Mouse (Mus musculus) heart, embryonic 12.5 days (tissue): ENCODE data around the gene Trim67. TPM values are rescaled to one million over a fixed set of nuclear protein-coding genes. Genes with fewer than 3 reads are reported as not detected.
A peak's percentile ranks its signal among the peaks of the same experiment; 100 is the strongest.

Experiments
- ATAC-seq: fragments of 200-750 bp; cut with Nextera tagmentation; 2 replicates; pipeline ENCODE4 v1.8.0; 2017; ENCODE audit warnings: moderate TSS enrichment, moderate library complexity; ENCODE audit not compliant: insufficient number of reproducible peaks, low FRiP score
- H3K27ac ChIP-seq: fragments of 300-500 bp; sonication (generic); 2 replicates; pipeline ENCODE4 v1.5.1; 2016; ENCODE audit warnings: mild to moderate bottlenecking, moderate library complexity; ENCODE audit not compliant: poor library complexity, severe bottlenecking
- H3K27me3 ChIP-seq: fragments of 300-500 bp; sonication (generic); replicated peaks from 2 replicates; pipeline ENCODE4 v1.6.1; 2016; ENCODE audit warnings: mild to moderate bottlenecking, moderate library complexity
- H3K36me3 ChIP-seq: fragments of 300-500 bp; sonication (generic); 2 replicates; pipeline ENCODE4 v1.6.1; 2016; ENCODE audit warnings: mild to moderate bottlenecking, moderate library complexity
- H3K4me1 ChIP-seq: fragments of 300-500 bp; sonication (generic); replicated peaks from 2 replicates; pipeline ENCODE4 v1.6.1; 2016; ENCODE audit warnings: mild to moderate bottlenecking
- H3K4me2 ChIP-seq: fragments of 300-500 bp; sonication (generic); 2 replicates; pipeline ENCODE4 v1.6.1; 2016; ENCODE audit warnings: mild to moderate bottlenecking, moderate library complexity
- H3K4me3 ChIP-seq: fragments of 300-500 bp; sonication (generic); 2 replicates; pipeline ENCODE4 v1.5.1; 2016; ENCODE audit warnings: mild to moderate bottlenecking
- H3K9ac ChIP-seq: fragments of 300-500 bp; sonication (generic); 2 replicates; pipeline ENCODE4 v1.6.1; 2016; ENCODE audit warnings: mild to moderate bottlenecking, moderate library complexity
- H3K9me3 ChIP-seq: fragments of 300-500 bp; sonication (generic); replicated peaks from 2 replicates; pipeline ENCODE4 v1.6.1; 2016; ENCODE audit warnings: mild to moderate bottlenecking, moderate library complexity
- WGBS: fragments of 180-500 bp; shearing (Covaris S2); methylation state at CpG from one replicate; pipeline ENCODE4 v1.1.7; 2016; 5-methylcytosine and 5-hydroxymethylcytosine counted together
- polyA plus RNA-seq: library from polyadenylated mRNA; unstranded; fragments of >200 nt; fragmentation: Nextera tagmentation; extraction: Ambion mirVana; gene quantifications from 2 replicates; pipeline ENCODE4 v1.2.1, GENCODE M21; 2016

Gene Trim67
- polyA plus RNA-seq, 1 experiment from 2014 or later = 0.24 TPM

- no peaks in the 10 kb centered on the region for H3K4me1 ChIP-seq
- no peak overlapping the region for H3K9ac ChIP-seq
- no peak overlapping the region for H3K27ac ChIP-seq
- WGBS = 71% methylated on average over 7 of the region's 7 CpGs
- no peaks in the 10 kb centered on the region for H3K9me3 ChIP-seq
- H3K4me2 ChIP-seq = no peak overlapping the region
- H3K36me3 ChIP-seq = no peaks in the 10 kb centered on the region
- no peak for ATAC-seq
- H3K4me3 ChIP-seq = no peak overlapping the region
- 0 out of 2 replicates have a peak, but pooled peaks cover 3% of the 10 kb centered on the region for H3K27me3 ChIP-seq
Measured at GRCm38 (mm10) chr8:124763061-124763460, 29.8 kb upstream of the Trim67 start.

GRCm38 (mm10) chr8:124772389-124772788 is 20.5 kb upstream of the Trim67 start:
- Histone ChIP-seq H3K9me3 (no peaks in the 10 kb centered on the region), H3K4me3 (no peak overlapping the region), H3K4me1 (peaks cover 16% of the 10 kb centered on the region), H3K9ac (no peak overlapping the region), H3K27ac (0 out of 2 replicates have a peak overlapping the region, but pooled peaks have one; percentile 2), H3K36me3 (no peaks in the 10 kb centered on the region), H3K27me3 (peaks cover 6% of the 10 kb centered on the region; the same call in 1 of the 2 replicates), H3K4me2 (no peak overlapping the region)
- no peak for ATAC-seq
- WGBS = 47% methylated on average over 2 of the region's 2 CpGs

DNA sequence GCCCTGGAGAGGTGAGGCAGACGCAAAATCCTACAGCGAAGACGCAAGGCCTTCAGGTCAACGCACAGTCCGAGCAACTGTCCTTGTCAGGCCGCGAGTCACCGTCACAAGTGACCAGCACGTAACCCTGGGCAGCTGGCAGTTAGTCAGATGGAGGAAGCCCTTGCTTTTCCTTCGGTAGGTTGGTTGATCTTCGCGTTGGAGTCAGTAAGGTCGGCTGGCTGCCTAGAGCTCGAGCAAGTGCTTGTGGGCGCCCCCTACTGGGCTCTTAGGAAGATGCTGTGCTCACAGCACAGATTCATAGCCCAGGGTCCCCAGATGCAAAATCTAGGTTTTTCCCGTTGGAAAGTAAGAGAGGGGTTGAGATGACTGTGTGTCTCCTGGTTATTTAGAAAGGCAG is 17.2 kb upstream of the Trim67 start:
- H3K4me1 ChIP-seq = peaks cover 27% of the 10 kb centered on the region
- no peak overlapping the region for H3K9ac ChIP-seq
- H3K4me2 ChIP-seq = peak overlapping the region; percentile 55
- H3K4me3 ChIP-seq = no peak overlapping the region; the same call in 1 of the 2 replicates
- ATAC-seq = no peak
- WGBS = 15% methylated on average over 16 of the region's 16 CpGs
- H3K9me3 ChIP-seq = no peaks in the 10 kb centered on the region
- no peaks in the 10 kb centered on the region for H3K36me3 ChIP-seq
- no peak overlapping the region for H3K27ac ChIP-seq
- H3K27me3 ChIP-seq = peaks cover 6% of the 10 kb centered on the region; the same call in 1 of the 2 replicates

GRCm38 (mm10) chr8:124780236-124780635 is 12.7 kb upstream of the Trim67 start:
- Histone ChIP-seq H3K4me3 (no peak overlapping the region), H3K36me3 (no peaks in the 10 kb centered on the region), H3K27me3 (peaks cover 6% of the 10 kb centered on the region; the same call in 1 of the 2 replicates), H3K9me3 (no peaks in the 10 kb centered on the region), H3K27ac (peak overlapping the region; percentile 92), H3K9ac (peak overlapping the region; percentile 52; the same call in 1 of the 2 replicates), H3K4me1 (peaks cover 29% of the 10 kb centered on the region), H3K4me2 (peak overlapping the region; percentile 37)
- 6% methylated on average over 7 of the region's 7 CpGs for WGBS
- ATAC-seq = peak; percentile 77

GRCm38 (mm10) chr8:124782431-124782830 is 10.5 kb upstream of the Trim67 start:
- Histone ChIP-seq H3K9ac (no peak overlapping the region), H3K4me3 (no peak overlapping the region), H3K9me3 (no peaks in the 10 kb centered on the region), H3K4me2 (no peak overlapping the region), H3K27ac (no peak overlapping the region), H3K4me1 (peaks cover 35% of the 10 kb centered on the region), H3K27me3 (no peaks in the 10 kb centered on the region), H3K36me3 (no peaks in the 10 kb centered on the region)
- ATAC-seq = no peak
- whole genome bisulfite sequencing = 75% methylated on average over 3 of the region's 3 CpGs

DNA sequence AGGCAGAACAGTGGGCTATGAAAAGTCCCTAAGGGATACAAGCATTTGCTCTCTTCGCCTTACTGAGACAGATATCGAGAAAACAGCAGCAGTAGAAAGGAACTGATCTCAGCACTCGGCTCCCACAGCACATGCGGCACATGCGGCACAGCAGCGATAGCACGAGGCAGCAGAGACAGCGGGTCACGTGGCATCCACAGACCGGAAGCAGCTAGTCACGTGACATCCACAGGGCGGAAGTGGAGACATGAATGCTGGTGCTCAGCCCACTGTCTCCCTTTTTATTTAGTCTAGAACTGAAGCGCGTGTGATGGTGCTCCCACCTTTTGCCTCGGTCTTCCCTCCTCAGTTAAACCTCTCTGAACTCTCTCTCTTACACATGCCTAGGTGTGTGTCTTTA is 9.7 kb upstream of the Trim67 start:
- peaks cover 35% of the 10 kb centered on the region for H3K4me1 ChIP-seq
- ATAC-seq = no peak
- H3K27me3 ChIP-seq = no peaks in the 10 kb centered on the region
- no peaks in the 10 kb centered on the region for H3K9me3 ChIP-seq
- H3K36me3 ChIP-seq = no peaks in the 10 kb centered on the region
- WGBS = 77% methylated on average over 15 of the region's 15 CpGs
- H3K4me2 ChIP-seq = no peak overlapping the region
- no peak overlapping the region for H3K4me3 ChIP-seq
- no peak overlapping the region for H3K27ac ChIP-seq
- no peak overlapping the region for H3K9ac ChIP-seq

DNA sequence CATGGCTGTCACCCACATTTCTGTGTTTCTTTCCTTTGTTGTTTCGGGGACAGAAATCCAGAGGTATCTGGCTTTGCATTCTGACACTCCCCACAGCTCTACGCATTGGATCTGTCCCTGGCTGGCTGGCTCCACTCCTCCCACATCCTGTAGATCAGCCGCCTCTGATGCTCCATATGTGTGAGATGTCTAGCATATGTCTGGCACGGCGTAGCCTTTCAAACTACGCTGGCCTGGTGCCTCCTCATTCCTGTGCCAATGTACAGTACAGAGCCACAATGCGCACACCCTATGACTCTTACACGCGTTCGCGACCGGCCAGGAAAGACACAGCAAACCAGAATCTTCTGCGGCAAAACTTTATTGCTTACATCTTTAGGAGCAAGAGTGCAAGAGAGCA is 8.3 kb upstream of the Trim67 start:
- peaks cover 37% of the 10 kb centered on the region for H3K4me1 ChIP-seq
- no peak overlapping the region for H3K4me3 ChIP-seq
- no peak overlapping the region for H3K27ac ChIP-seq
- no peaks in the 10 kb centered on the region for H3K27me3 ChIP-seq
- no peak for ATAC-seq
- H3K9ac ChIP-seq = no peak overlapping the region
- WGBS = 86% methylated on average over 13 of the region's 13 CpGs
- H3K36me3 ChIP-seq = no peaks in the 10 kb centered on the region
- H3K9me3 ChIP-seq = no peaks in the 10 kb centered on the region
- H3K4me2 ChIP-seq = no peak overlapping the region

DNA sequence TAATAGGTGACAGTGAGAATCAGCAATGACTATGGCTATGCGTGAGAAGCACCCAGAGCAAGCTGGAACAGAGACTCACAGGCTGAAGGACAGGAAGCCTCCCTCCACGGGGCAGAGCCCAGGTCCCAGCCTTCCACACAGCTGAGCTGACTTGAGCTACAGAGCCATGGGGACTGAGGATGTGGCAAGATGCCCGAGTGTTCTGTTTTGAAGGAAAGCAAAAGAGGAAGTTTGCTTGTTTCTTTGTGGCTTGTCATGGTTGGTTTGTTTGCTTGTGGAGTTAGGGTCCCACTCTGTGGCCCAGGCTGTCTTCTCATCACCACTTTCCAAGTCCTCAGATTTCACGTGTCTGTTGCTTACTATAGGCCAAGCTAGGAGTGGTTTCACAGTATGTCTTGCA is 2.2 kb upstream of the Trim67 start:
- Histone ChIP-seq H3K27ac (no peak overlapping the region), H3K4me3 (no peak overlapping the region), H3K9ac (no peak overlapping the region), H3K36me3 (no peaks in the 10 kb centered on the region), H3K4me2 (no peak overlapping the region), H3K9me3 (no peaks in the 10 kb centered on the region), H3K4me1 (peaks cover 44% of the 10 kb centered on the region), H3K27me3 (peaks cover 30% of the 10 kb centered on the region)
- ATAC-seq = no peak
- 72% methylated on average over 4 of the region's 4 CpGs for WGBS

GRCm38 (mm10) chr8:124791751-124792150 is 1.1 kb upstream of the Trim67 start:
- H3K36me3 ChIP-seq = no peaks in the 10 kb centered on the region
- H3K27ac ChIP-seq = no peak overlapping the region
- H3K9ac ChIP-seq = peak overlapping the region; percentile 70
- H3K4me2 ChIP-seq = peak overlapping the region; percentile 100
- 34% methylated on average over 4 of the region's 4 CpGs for WGBS
- no peak for ATAC-seq
- H3K4me3 ChIP-seq = peak overlapping the region; percentile 78
- H3K4me1 ChIP-seq = peaks cover 36% of the 10 kb centered on the region
- H3K9me3 ChIP-seq = no peaks in the 10 kb centered on the region
- H3K27me3 ChIP-seq = peaks cover 41% of the 10 kb centered on the region

GRCm38 (mm10) chr8:124792186-124792585 is 706 bp upstream of the Trim67 start:
- H3K4me2 ChIP-seq = peak overlapping the region; percentile 100
- ATAC-seq = no peak
- H3K4me3 ChIP-seq = peak overlapping the region; percentile 78
- H3K36me3 ChIP-seq = no peaks in the 10 kb centered on the region
- H3K9me3 ChIP-seq = no peaks in the 10 kb centered on the region
- H3K9ac ChIP-seq = peak overlapping the region; percentile 70
- H3K27me3 ChIP-seq = peaks cover 45% of the 10 kb centered on the region
- H3K4me1 ChIP-seq = peaks cover 36% of the 10 kb centered on the region
- WGBS = under 1% methylated on average over 32 of the region's 32 CpGs
- 0 out of 2 replicates have a peak overlapping the region, but pooled peaks have one; percentile 37 for H3K27ac ChIP-seq

GRCm38 (mm10) chr8:124793172-124793651 is 320 bp downstream of the Trim67 start:
- under 1% methylated on average over 51 of the region's 51 CpGs for WGBS
- ATAC-seq = peak; percentile 85

More at GRCm38 (mm10) chr8:124793172-124793651, 320 bp downstream of the Trim67 start:
- H3K27ac ChIP-seq = peak overlapping the region; percentile 42; the same call in 1 of the 2 replicates
- no peaks in the 10 kb centered on the region for H3K9me3 ChIP-seq
- peaks cover 53% of the 10 kb centered on the region for H3K27me3 ChIP-seq
- peak overlapping the region; percentile 78 for H3K4me3 ChIP-seq
- H3K9ac ChIP-seq = peak overlapping the region; percentile 64
- peaks cover 36% of the 10 kb centered on the region for H3K4me1 ChIP-seq
- H3K4me2 ChIP-seq = peak overlapping the region; percentile 100
- H3K36me3 ChIP-seq = no peaks in the 10 kb centered on the region
